Comparison of ENCODE assay signal across 8 mouse cellular contexts in the genomic region with DNA sequence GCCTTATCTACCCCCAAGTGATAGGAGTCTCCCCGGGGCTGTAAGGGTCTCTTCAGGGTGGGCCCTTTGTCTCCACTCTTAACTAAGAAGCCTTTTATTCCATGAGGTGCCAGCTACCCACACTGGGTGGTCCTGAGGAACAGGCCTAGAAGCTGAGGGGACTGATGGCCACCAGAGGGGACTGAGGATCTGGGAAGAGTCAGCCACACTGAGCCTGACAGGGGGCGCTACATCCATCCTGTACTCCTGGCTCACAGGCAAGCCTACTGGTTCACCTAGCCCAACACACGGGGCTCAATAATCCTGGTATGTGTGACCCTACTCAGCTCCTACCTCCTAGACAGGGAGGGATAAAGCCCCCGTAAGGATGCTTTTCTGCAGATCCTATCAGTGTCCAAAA. TPM values are rescaled to one million over a fixed set of nuclear protein-coding genes. Genes with fewer than 3 reads are reported as not detected.
DNase-seq lines count a peak whose midpoint lies in the region; ATAC-seq lines count a peak whose summit lies in the region.

No protein-coding gene starts in this region.

- peak; percentile 68 to 77 for DNase-seq in cerebellum, postnatal 10 days
- DNase-seq in cerebellum, adult 11-12 months: no peak
- peak; percentile 52 to 59 for DNase-seq in kidney, postnatal 4 days
- no peak for DNase-seq in kidney, postnatal 25 days
- DNase-seq in right cerebral cortex, postnatal 4 days: peak; percentile 48
- no peak for DNase-seq in right cerebral cortex, adult 18-20 months
- peak; percentile 59 for DNase-seq in retina, postnatal 1 day

- ATAC-seq in CD4-positive, CD25-positive, alpha-beta regulatory T cell, adult 4 months: no peak

RNA-seq across cellular contexts. Expression of gene Srcin1, which starts 16.4 kb away (rescaled TPM):
- not detected for polyA plus RNA-seq in CD4-positive, CD25-positive, alpha-beta regulatory T cell, adult 4 months (2017; shearing (Covaris generic))

RNA-seq across cellular contexts. Expression of gene 4933428G20Rik, which starts 59.4 kb away (rescaled TPM):
- not detected for polyA plus RNA-seq in CD4-positive, CD25-positive, alpha-beta regulatory T cell, adult 4 months (2017; shearing (Covaris generic))

Comparison
In these comparisons a context has a peak if more than half of its experiments do, and no peak if none do; other contexts are left out.
1. DNase-seq: peak in cerebellum, postnatal 10 days (2 of 2), kidney, postnatal 4 days (2 of 2), right cerebral cortex, postnatal 4 days (single experiment) and retina, postnatal 1 day (single experiment); none in cerebellum, adult 11-12 months (single experiment), kidney, postnatal 25 days (0 of 2) and right cerebral cortex, adult 18-20 months (single experiment).